Mouse (Mus musculus): ENCODE measurements around the gene Hspbap1. TPM values are rescaled to one million over a fixed set of nuclear protein-coding genes. Genes with fewer than 3 reads are reported as not detected.

Gene Hspbap1
- total and polyA plus RNA-seq, 3 experiments: 13.6 to 15.9 (median 15.3) TPM

DNA sequence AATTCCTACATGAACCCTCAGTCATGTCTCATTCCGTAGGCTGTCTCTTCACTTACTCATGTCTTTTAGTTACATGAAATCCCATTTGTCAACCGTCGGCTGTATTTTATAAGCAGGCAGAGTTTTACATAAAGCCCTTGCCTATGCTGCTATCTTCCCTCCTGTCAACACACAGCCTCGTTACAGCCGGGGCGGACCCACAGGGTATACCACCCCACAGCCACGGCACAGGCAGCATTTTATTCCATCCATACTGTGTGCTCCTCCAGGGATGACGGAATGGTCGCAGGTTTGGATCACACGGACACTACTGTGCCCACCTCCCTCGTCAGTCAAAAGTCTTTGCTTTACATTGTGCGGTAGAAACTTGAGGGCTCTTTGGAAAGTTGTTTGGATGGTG lies 29.8 kb upstream of the Hspbap1 start:
- no peak overlapping the region for H3K4me3 ChIP-seq (replicated peaks in 1 of 3; ENCODE audit: low read depth in 2 of 3, low read length in 2 of 3, poor library complexity in 1 of 3)
- dilution Hi-C loops (cut with MboI; ENCODE audit: extremely low pct_ligation_motif_present, extremely low pct_unique_long_range_greater_than_20kb, low sequenced_read_pairs): no loop called here
- in situ Hi-C loops (cut with MboI; ENCODE audit: low pct_ligation_motif_present, low pct_unique_long_range_greater_than_20kb, low sequenced_read_pairs): loop anchor here (10.0 kb wide), 1 partner anchor 194 kb away; the partner anchor contains the start of genes Dtx3l and Parp9

DNA sequence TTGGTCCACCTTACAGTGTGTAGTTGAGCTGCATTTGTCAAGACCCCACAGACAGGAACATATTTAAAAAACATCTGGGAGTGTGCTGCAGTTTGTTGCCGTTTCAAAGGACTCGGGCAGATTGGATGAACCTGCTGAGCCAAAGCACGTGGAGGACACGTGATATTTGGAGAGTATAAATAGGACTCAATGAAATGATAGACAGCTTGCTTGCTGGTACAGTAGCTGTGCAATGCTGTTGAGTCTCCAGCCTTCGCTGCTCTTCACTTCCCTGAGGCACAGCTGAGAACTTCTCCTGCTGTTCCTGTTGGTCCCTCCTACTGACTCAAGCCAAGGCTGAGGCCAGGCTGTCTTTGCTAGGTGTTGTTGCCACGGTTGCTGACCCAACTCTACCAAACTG lies 29.2 kb upstream of the Hspbap1 start:
- no peak for DNase-seq (ENCODE audit: extremely low read depth)
- TF ChIP-seq MAZ (IDR thresholded peaks at IDR 0.05; ENCODE audit: low read depth, low read length): no peak
- no peak for TF ChIP-seq HCFC1 (IDR thresholded peaks at IDR 0.05; ENCODE audit: low read depth, low read length)
- TF ChIP-seq TCF12 (IDR thresholded peaks at IDR 0.05; ENCODE audit: low read depth, low read length): no peak
- no peak for TF ChIP-seq JUND (conservative IDR thresholded peaks at IDR 0.05; ENCODE audit: low read depth, low read length)
- TF ChIP-seq ZNF384 (IDR thresholded peaks at IDR 0.05; ENCODE audit: low read depth, low read length): no peak
- in situ Hi-C loops (cut with MboI; ENCODE audit: low pct_ligation_motif_present, low pct_unique_long_range_greater_than_20kb, low sequenced_read_pairs): loop anchor here (10.0 kb wide), 1 partner anchor 194 kb away; the partner anchor contains the start of genes Dtx3l and Parp9
- Histone ChIP-seq H3K36me3 (replicated peaks in 1 of 2; ENCODE audit: control insufficient read depth in 1 of 2, insufficient read depth in 1 of 2, low read length in 1 of 2) (peaks cover 0 to 10% of the 10 kb centered on the region in 2 experiments), H3K4me2 (ENCODE audit: insufficient read depth, low read depth, poor library complexity, severe bottlenecking) (no peak overlapping the region), H3K9ac (ENCODE audit: insufficient read depth, low read depth) (no peak overlapping the region), H3K27ac (ENCODE audit: insufficient read depth, low read depth) (no peak overlapping the region), H3K9me3 (replicated peaks; ENCODE audit: low read length) (no peaks in the 10 kb centered on the region), H3K4me1 (ENCODE audit: control insufficient read depth in 1 of 2, insufficient read depth in 2 of 2) (peaks cover 16 to 84% of the 10 kb centered on the region in 2 experiments), H3K27me3 (replicated peaks) (no peaks in the 10 kb centered on the region), H3K79me2 (replicated peaks; ENCODE audit: control insufficient read depth, extremely low read depth, insufficient read depth, poor library complexity, severe bottlenecking) (no peaks in the 10 kb centered on the region), H3K4me3 (replicated peaks in 1 of 3; ENCODE audit: low read depth in 2 of 3, low read length in 2 of 3, poor library complexity in 1 of 3) (no peak overlapping the region)
- dilution Hi-C loops (cut with MboI; ENCODE audit: extremely low pct_ligation_motif_present, extremely low pct_unique_long_range_greater_than_20kb, low sequenced_read_pairs): no loop called here

More for the DNA sequence above, 29.8 kb upstream of the Hspbap1 start:
- H3K27ac ChIP-seq (ENCODE audit: insufficient read depth, low read depth): no peak overlapping the region
- H3K9ac ChIP-seq (ENCODE audit: insufficient read depth, low read depth): no peak overlapping the region
- peaks cover 0 to 13% of the 10 kb centered on the region in 2 experiments for H3K36me3 ChIP-seq (replicated peaks in 1 of 2; ENCODE audit: control insufficient read depth in 1 of 2, insufficient read depth in 1 of 2, low read length in 1 of 2)
- H3K9me3 ChIP-seq (replicated peaks; ENCODE audit: low read length): no peaks in the 10 kb centered on the region
- no peak for DNase-seq (ENCODE audit: extremely low read depth)
- H3K79me2 ChIP-seq (replicated peaks; ENCODE audit: control insufficient read depth, extremely low read depth, insufficient read depth, poor library complexity, severe bottlenecking): no peaks in the 10 kb centered on the region
- no peaks in the 10 kb centered on the region for H3K27me3 ChIP-seq (replicated peaks)
- no peak for TF ChIP-seq NELFE (IDR thresholded peaks at IDR 0.05; ENCODE audit: low read depth, low read length)
- TF ChIP-seq ZNF384 (IDR thresholded peaks at IDR 0.05; ENCODE audit: low read depth, low read length): no peak
- no peak for TF ChIP-seq ZKSCAN1 (IDR thresholded peaks at IDR 0.05; ENCODE audit: borderline replicate concordance, low read depth, low read length)
- no peak for TF ChIP-seq RAD21 (IDR thresholded peaks at IDR 0.05; ENCODE audit: low read depth, low read length)
- no peak for TF ChIP-seq MAX (IDR thresholded peaks at IDR 0.05; ENCODE audit: low read length)
- TF ChIP-seq MXI1 (IDR thresholded peaks at IDR 0.05; ENCODE audit: low read depth, low read length): no peak
- no peak for TF ChIP-seq USF1 (IDR thresholded peaks at IDR 0.05; ENCODE audit: low read depth, low read length)
- H3K4me2 ChIP-seq (ENCODE audit: insufficient read depth, low read depth, poor library complexity, severe bottlenecking): no peak overlapping the region
- peaks cover 16 to 80% of the 10 kb centered on the region in 2 experiments for H3K4me1 ChIP-seq (ENCODE audit: control insufficient read depth in 1 of 2, insufficient read depth in 2 of 2)

GRCm38 (mm10) chr16:35741621-35742020 lies 28.6 kb upstream of the Hspbap1 start:
- Histone ChIP-seq H3K4me3 (replicated peaks in 1 of 3; ENCODE audit: low read depth in 2 of 3, low read length in 2 of 3, poor library complexity in 1 of 3) (no peak overlapping the region), H3K4me2 (ENCODE audit: insufficient read depth, low read depth, poor library complexity, severe bottlenecking) (no peak overlapping the region), H3K9ac (ENCODE audit: insufficient read depth, low read depth) (no peak overlapping the region), H3K4me1 (ENCODE audit: control insufficient read depth in 1 of 2, insufficient read depth in 2 of 2) (peaks cover 16 to 86% of the 10 kb centered on the region in 2 experiments), H3K36me3 (replicated peaks in 1 of 2; ENCODE audit: control insufficient read depth in 1 of 2, insufficient read depth in 1 of 2, low read length in 1 of 2) (peaks cover 0 to 10% of the 10 kb centered on the region in 2 experiments), H3K79me2 (replicated peaks; ENCODE audit: control insufficient read depth, extremely low read depth, insufficient read depth, poor library complexity, severe bottlenecking) (no peaks in the 10 kb centered on the region), H3K9me3 (replicated peaks; ENCODE audit: low read length) (no peaks in the 10 kb centered on the region), H3K27me3 (replicated peaks) (no peaks in the 10 kb centered on the region), H3K27ac (ENCODE audit: insufficient read depth, low read depth) (no peak overlapping the region)
- DNase-seq (ENCODE audit: extremely low read depth): no peak
- dilution Hi-C loops (cut with MboI; ENCODE audit: extremely low pct_ligation_motif_present, extremely low pct_unique_long_range_greater_than_20kb, low sequenced_read_pairs): no loop called here
- in situ Hi-C loops (cut with MboI; ENCODE audit: low pct_ligation_motif_present, low pct_unique_long_range_greater_than_20kb, low sequenced_read_pairs): loop anchor here (10.0 kb wide), 1 partner anchor 193 kb away; the partner anchor contains the start of genes Dtx3l and Parp9
- no peak for TF ChIP-seq MAX (IDR thresholded peaks at IDR 0.05; ENCODE audit: low read length)
- TF ChIP-seq ETS1 (conservative IDR thresholded peaks at IDR 0.05; ENCODE audit: low read depth, low read length): no peak
- no peak for TF ChIP-seq TCF12 (IDR thresholded peaks at IDR 0.05; ENCODE audit: low read depth, low read length)
- TF ChIP-seq POLR2A (IDR thresholded peaks at IDR 0.05; ENCODE audit: low read depth, low read length): no peak
- no peak for TF ChIP-seq ELF1 (IDR thresholded peaks at IDR 0.05; ENCODE audit: low read depth, low read length)
- TF ChIP-seq ZNF384 (IDR thresholded peaks at IDR 0.05; ENCODE audit: low read depth, low read length): no peak
- no peak for TF ChIP-seq CTCF (conservative IDR thresholded peaks at IDR 0.05 in 1 of 2, IDR thresholded peaks at IDR 0.05 in 1 of 2; ENCODE audit: low read depth in 2 of 2, low read length in 2 of 2)
- no peak for TF ChIP-seq POLR2AphosphoS2 (IDR thresholded peaks at IDR 0.05; ENCODE audit: low read depth, low read length)
- no peak for TF ChIP-seq E2F4 (IDR thresholded peaks at IDR 0.05; ENCODE audit: insufficient replicate concordance, low read depth, low read length)
- no peak for TF ChIP-seq MYC (IDR thresholded peaks at IDR 0.05; ENCODE audit: low read depth, low read length)
- no peak for TF ChIP-seq JUN (IDR thresholded peaks at IDR 0.05; ENCODE audit: insufficient read depth, low read depth, low read length)
- TF ChIP-seq TBP (conservative IDR thresholded peaks at IDR 0.05; ENCODE audit: low read depth, low read length): no peak

Data from CH12.LX (cell line).